8 mouse cellular contexts compared by ENCODE assay signal in genomic region chr8:87662811-87663341, GRCm38 (mm10).
DNase-seq lines count a peak whose midpoint lies in the region; ATAC-seq lines count a peak whose summit lies in the region.

No protein-coding gene starts in this region.

- H3K4me2 ChIP-seq in hindbrain, embryonic 13.5 days: peak overlapping the region; percentile 49
- H3K4me2 ChIP-seq in midbrain, embryonic 12.5 days (replicated peaks): peak overlapping the region; percentile 58

- 9% methylated on average over 25 of the region's 25 CpGs for WGBS in hindbrain, embryonic 13.5 days
- WGBS in midbrain, embryonic 12.5 days: 2% methylated on average over 25 of the region's 25 CpGs

- no peaks in the 10 kb centered on the region for H3K36me3 ChIP-seq in hindbrain, embryonic 13.5 days
- no peaks in the 10 kb centered on the region for H3K36me3 ChIP-seq in midbrain, embryonic 12.5 days

- peak; percentile 34 for ATAC-seq in hindbrain, embryonic 13.5 days (ENCODE audit: low FRiP score)
- peak; percentile 38 for ATAC-seq in midbrain, embryonic 12.5 days (ENCODE audit: low FRiP score, low read depth)

- no peaks in the 10 kb centered on the region for H3K9me3 ChIP-seq in hindbrain, embryonic 13.5 days
- H3K9me3 ChIP-seq in midbrain, embryonic 12.5 days: no peaks in the 10 kb centered on the region

- peak overlapping the region; percentile 69 for H3K9ac ChIP-seq in hindbrain, embryonic 13.5 days
- peak overlapping the region; percentile 51 for H3K9ac ChIP-seq in midbrain, embryonic 12.5 days (replicated peaks)

- H3K4me3 ChIP-seq in hindbrain, embryonic 13.5 days: peak overlapping the region; percentile 23
- H3K4me3 ChIP-seq in midbrain, embryonic 12.5 days: peak overlapping the region; percentile 26

- H3K27ac ChIP-seq in hindbrain, embryonic 13.5 days: peak overlapping the region; percentile 90
- H3K27ac ChIP-seq in midbrain, embryonic 12.5 days (replicated peaks): peak overlapping the region; percentile 82

- peaks cover 20% of the 10 kb centered on the region for H3K27me3 ChIP-seq in hindbrain, embryonic 13.5 days
- H3K27me3 ChIP-seq in midbrain, embryonic 12.5 days: peaks cover 34% of the 10 kb centered on the region

- peaks cover 83% of the 10 kb centered on the region for H3K4me1 ChIP-seq in hindbrain, embryonic 13.5 days (replicated peaks)
- H3K4me1 ChIP-seq in midbrain, embryonic 12.5 days: peaks cover 55% of the 10 kb centered on the region

- DNase-seq in left cerebral cortex, postnatal 4 days: peak; percentile 58
- no peak for DNase-seq in left cerebral cortex, adult 9 months (ENCODE audit: low spot score in 2 of 2)
- DNase-seq in brain, adult 2 months (ENCODE audit: low read depth, low spot score): peak; percentile 69
- peak; percentile 49 for DNase-seq in forelimb bud, embryonic 11.5 days (ENCODE audit: low read depth, low spot score)
- peak; percentile 37 for DNase-seq in testis, postnatal 14 days (ENCODE audit: low spot score)
- DNase-seq in left cerebral cortex, adult 8-10 months (ENCODE audit: low spot score in 2 of 2): no peak

- intact Hi-C loops in left cerebral cortex, postnatal 4 days (cut with DNase I): no loop called here

Comparison
In these comparisons a context has a peak if more than half of its experiments do, and no peak if none do; other contexts are left out.
1. DNase-seq: peak in left cerebral cortex, postnatal 4 days (single experiment), brain, adult 2 months (single experiment), forelimb bud, embryonic 11.5 days (single experiment) and testis, postnatal 14 days (single experiment); none in left cerebral cortex, adult 9 months (0 of 2) and left cerebral cortex, adult 8-10 months (0 of 2).